In genomic region chr5:139015097-139015496, GRCm38 (mm10) we compare ENCODE assay signal across 9 mouse cellular contexts. TPM values are rescaled to one million over a fixed set of nuclear protein-coding genes. Genes with fewer than 3 reads are reported as not detected.
DNase-seq lines count a peak whose midpoint lies in the region; ATAC-seq and TF ChIP-seq lines count a peak whose summit lies in the region.
"Had no signal": no experiment of that assay in that cellular context is flagged by ENCODE, and none has a peak within 500 bp of the region (broad histone marks: within the 10 kb centered on the region; RNA-seq: fewer than 3 reads in every experiment).

No protein-coding gene starts in this region.

- H3K36me3 ChIP-seq in hindbrain, embryonic 15.5 days = peaks cover 18% of the 10 kb centered on the region
- peaks cover 36% of the 10 kb centered on the region for H3K36me3 ChIP-seq in hindbrain, embryonic 13.5 days
- no peaks in the 10 kb centered on the region for H3K36me3 ChIP-seq in liver, embryonic 14.5 days (replicated peaks; ENCODE audit: control insufficient read depth, insufficient read depth, low read depth)
- no peaks in the 10 kb centered on the region for H3K36me3 ChIP-seq in testis, adult 2 months (ENCODE audit: control insufficient read depth, insufficient read depth, low read length)
- no peaks in the 10 kb centered on the region for H3K36me3 ChIP-seq in forebrain, embryonic 11.5 days (ENCODE audit: control insufficient read depth, insufficient read depth, low read length)
- H3K36me3 ChIP-seq: lung, embryonic 15.5 days had no signal

- no peak for TF ChIP-seq CTCF in liver, embryonic 14.5 days (IDR thresholded peaks at IDR 0.05; ENCODE audit: low read depth)
- no peak for TF ChIP-seq CTCF in testis, adult 2 months (IDR thresholded peaks at IDR 0.05; ENCODE audit: control insufficient read depth, insufficient read depth, insufficient replicate concordance, low read depth, low read length)

- no peak overlapping the region for H3K27ac ChIP-seq in hindbrain, embryonic 15.5 days (replicated peaks)
- no peak overlapping the region for H3K27ac ChIP-seq in hindbrain, embryonic 13.5 days
- no peak overlapping the region for H3K27ac ChIP-seq in liver, embryonic 14.5 days
- no peak overlapping the region for H3K27ac ChIP-seq in testis, adult 2 months (ENCODE audit: control insufficient read depth, insufficient read depth, low read depth, low read length)
- no peak overlapping the region for H3K27ac ChIP-seq in forebrain, embryonic 11.5 days (ENCODE audit: low read depth, low read length)
- H3K27ac ChIP-seq: lung, embryonic 15.5 days had no signal

- no peak overlapping the region for H3K9ac ChIP-seq in hindbrain, embryonic 15.5 days
- H3K9ac ChIP-seq in hindbrain, embryonic 13.5 days = no peak overlapping the region
- no peak overlapping the region for H3K9ac ChIP-seq in liver, embryonic 14.5 days (replicated peaks)
- H3K9ac ChIP-seq in forebrain, embryonic 11.5 days (ENCODE audit: low read length) = no peak overlapping the region
- H3K9ac ChIP-seq: lung, embryonic 15.5 days had no signal

- no peaks in the 10 kb centered on the region for H3K27me3 ChIP-seq in hindbrain, embryonic 15.5 days
- H3K27me3 ChIP-seq in hindbrain, embryonic 13.5 days = no peaks in the 10 kb centered on the region
- H3K27me3 ChIP-seq in liver, embryonic 14.5 days (ENCODE audit: control insufficient read depth, insufficient read depth, low read length) = no peaks in the 10 kb centered on the region
- H3K27me3 ChIP-seq in testis, adult 2 months (ENCODE audit: control insufficient read depth, insufficient read depth, low read length) = no peaks in the 10 kb centered on the region
- H3K27me3 ChIP-seq in forebrain, embryonic 11.5 days (ENCODE audit: control insufficient read depth, insufficient read depth, low read length) = no peaks in the 10 kb centered on the region
- H3K27me3 ChIP-seq: lung, embryonic 15.5 days had no signal

- DNase-seq in adrenal gland, postnatal 10 days = peak; percentile 94
- peak; percentile 58 for DNase-seq in heart, postnatal 25 days (ENCODE audit: low spot score)
- DNase-seq in liver, embryonic 14.5 days (ENCODE audit: low read depth in 3 of 3, low spot score in 3 of 3) = no peak
- DNase-seq in cerebellum, postnatal 4 days (ENCODE audit: low spot score in 2 of 2) = no peak
- DNase-seq in forebrain, embryonic 11.5 days (ENCODE audit: low spot score) = no peak

- no peaks in the 10 kb centered on the region for H3K9me3 ChIP-seq in hindbrain, embryonic 15.5 days
- H3K9me3 ChIP-seq in hindbrain, embryonic 13.5 days = no peaks in the 10 kb centered on the region
- H3K9me3 ChIP-seq in liver, embryonic 14.5 days (ENCODE audit: control insufficient read depth, low read length) = no peaks in the 10 kb centered on the region
- H3K9me3 ChIP-seq in forebrain, embryonic 11.5 days (ENCODE audit: control insufficient read depth, low read length) = no peaks in the 10 kb centered on the region
- H3K9me3 ChIP-seq: lung, embryonic 15.5 days had no signal

- TF ChIP-seq POLR2A in testis, adult 2 months (IDR thresholded peaks at IDR 0.05; ENCODE audit: control insufficient read depth, low read depth, low read length) = no peak

- H3K4me1 ChIP-seq in hindbrain, embryonic 15.5 days (replicated peaks) = no peaks in the 10 kb centered on the region
- no peaks in the 10 kb centered on the region for H3K4me1 ChIP-seq in hindbrain, embryonic 13.5 days (replicated peaks)
- peaks cover 0 to 8% of the 10 kb centered on the region in 2 experiments; a peak in 1 of 4 replicates for H3K4me1 ChIP-seq in liver, embryonic 14.5 days (replicated peaks; ENCODE audit: control insufficient read depth in 2 of 2, insufficient read depth in 2 of 2, low read length in 1 of 2)
- no peaks in the 10 kb centered on the region for H3K4me1 ChIP-seq in testis, adult 2 months (ENCODE audit: control insufficient read depth, insufficient read depth, low read length)
- no peaks in the 10 kb centered on the region for H3K4me1 ChIP-seq in forebrain, embryonic 11.5 days (replicated peaks; ENCODE audit: control insufficient read depth, insufficient read depth, low read length)

- no peak overlapping the region for H3K4me2 ChIP-seq in hindbrain, embryonic 15.5 days
- no peak overlapping the region for H3K4me2 ChIP-seq in hindbrain, embryonic 13.5 days
- H3K4me2 ChIP-seq in liver, embryonic 14.5 days (ENCODE audit: low read depth) = no peak overlapping the region
- no peak overlapping the region for H3K4me2 ChIP-seq in forebrain, embryonic 11.5 days (ENCODE audit: low read depth, low read length, severe bottlenecking)
- H3K4me2 ChIP-seq: lung, embryonic 15.5 days had no signal

- TF ChIP-seq EP300 in liver, embryonic 14.5 days (IDR thresholded peaks at IDR 0.05; ENCODE audit: low read depth) = no peak

- intact Hi-C loops in heart, postnatal 25 days (cut with DNase I) = no loop called here

- peak; percentile 33; the same call in 1 of the 2 replicates for ATAC-seq in hindbrain, embryonic 15.5 days (ENCODE audit: low FRiP score, low read depth)
- no peak for ATAC-seq in hindbrain, embryonic 13.5 days (ENCODE audit: low FRiP score)
- peak; percentile 57 for ATAC-seq in liver, embryonic 14.5 days (ENCODE audit: insufficient read depth)
- ATAC-seq in forebrain, embryonic 11.5 days (replicated peaks; ENCODE audit: low FRiP score) = no peak

- 77% methylated on average over 3 of the region's 3 CpGs for whole genome bisulfite sequencing in hindbrain, embryonic 15.5 days
- WGBS in hindbrain, embryonic 13.5 days = 68% methylated on average over 3 of the region's 3 CpGs
- 45% methylated on average over 3 of the region's 3 CpGs for WGBS in liver, embryonic 14.5 days (ENCODE audit: insufficient replicate concordance)
- 73% methylated on average over 3 of the region's 3 CpGs for WGBS in forebrain, embryonic 11.5 days

- H3K4me3 ChIP-seq in hindbrain, embryonic 15.5 days = no peak overlapping the region
- H3K4me3 ChIP-seq in hindbrain, embryonic 13.5 days = no peak overlapping the region
- no peak overlapping the region for H3K4me3 ChIP-seq in liver, embryonic 14.5 days (ENCODE audit: insufficient read depth in 1 of 2, low read depth in 2 of 2, low read length in 2 of 2)
- H3K4me3 ChIP-seq in testis, adult 2 months (ENCODE audit: control insufficient read depth, low read depth, low read length) = peak overlapping the region; percentile 28
- no peak overlapping the region for H3K4me3 ChIP-seq in forebrain, embryonic 11.5 days (ENCODE audit: low read depth, low read length)
- H3K4me3 ChIP-seq: lung, embryonic 15.5 days had no signal

RNA-seq across cellular contexts. Expression of gene Pdgfa, which starts 17.9 kb away (rescaled TPM):
- 23.5 and 24.8 TPM in 2 replicates for polyA plus RNA-seq in hindbrain, embryonic 15.5 days (2015; fragmentation: Nextera tagmentation; extraction: Ambion mirVana)
- 13.7 and 14.5 TPM in 2 replicates for polyA plus RNA-seq in hindbrain, embryonic 13.5 days (2015; fragmentation: Nextera tagmentation; extraction: Ambion mirVana)
- total RNA-seq in adrenal gland, postnatal 10 days (2021) = 10 to 100 TPM; 22.0 to 23.3 TPM
- 10 to 100 TPM; 23.3 to 27.2 TPM for total RNA-seq in heart, postnatal 25 days (2021)
- polyA plus RNA-seq in liver, embryonic 14.5 days (2012; rRNA removed) = 0.37 and 0.39 TPM in 2 replicates
- polyA plus RNA-seq in liver, embryonic 14.5 days (2014; fragmentation: Nextera tagmentation; extraction: Ambion mirVana) = 1.2 and 1.5 TPM in 2 replicates
- 10.1 and 10.5 TPM in 2 replicates for polyA plus RNA-seq in testis, adult 2 months (2012; rRNA removed)
- polyA plus RNA-seq in forebrain, embryonic 11.5 days (2014; fragmentation: Nextera tagmentation; extraction: Ambion mirVana) = 8.8 and 9.4 TPM in 2 replicates

Comparison
In these comparisons a context has a peak if more than half of its experiments do, and no peak if none do; other contexts are left out.
1. ATAC-seq: peak in hindbrain, embryonic 15.5 days (single experiment) and liver, embryonic 14.5 days (single experiment); none in hindbrain, embryonic 13.5 days (single experiment) and forebrain, embryonic 11.5 days (single experiment).
2. DNase-seq: peak in adrenal gland, postnatal 10 days (single experiment) and heart, postnatal 25 days (single experiment); none in liver, embryonic 14.5 days (0 of 3), cerebellum, postnatal 4 days (0 of 2) and forebrain, embryonic 11.5 days (single experiment).